In genomic region chr5:111918888-111919287, GRCm38 (mm10) we compare ENCODE assay signal across 14 mouse cellular contexts.
"Had no signal": no experiment of that assay in that cellular context is flagged by ENCODE, and none has a peak within 500 bp of the region (broad histone marks: within the 10 kb centered on the region; RNA-seq: fewer than 3 reads in every experiment).

No protein-coding gene starts in this region.

- DNase-seq: kidney, adult 9 months; kidney, postnatal 36 days; layer of hippocampus, adult 9-11 months; layer of hippocampus, postnatal 36 days; lung, adult 2 months; lung, postnatal 36 days; thymus, adult 2 months; thymus, postnatal 25 days had no signal

- H3K9me3 ChIP-seq: liver, embryonic 15.5 days; neural tube, embryonic 12.5 days; stomach, embryonic 15.5 days had no signal

- H3K4me2 ChIP-seq: liver, embryonic 11.5 days; liver, embryonic 15.5 days; neural tube, embryonic 12.5 days; stomach, embryonic 15.5 days had no signal

- H3K9ac ChIP-seq: liver, embryonic 15.5 days; neural tube, embryonic 12.5 days; stomach, embryonic 15.5 days had no signal

- H3K27ac ChIP-seq: kidney, postnatal 0 days; liver, embryonic 15.5 days; neural tube, embryonic 12.5 days; stomach, embryonic 15.5 days had no signal

- H3K4me1 ChIP-seq: liver, embryonic 15.5 days had no signal

- H3K27me3 ChIP-seq: liver, embryonic 15.5 days; stomach, embryonic 15.5 days had no signal

- H3K4me3 ChIP-seq: liver, embryonic 15.5 days; neural tube, embryonic 12.5 days; stomach, embryonic 15.5 days had no signal

- ATAC-seq: lung, postnatal 0 days had no signal

- H3K36me3 ChIP-seq: liver, embryonic 15.5 days; neural tube, embryonic 12.5 days; stomach, embryonic 15.5 days had no signal
